Mouse (Mus musculus) liver, embryonic 14.5 days (tissue): ENCODE measurements at regions not wholly inside any gene's neighbourhood (a gene's known extent, or its start where the extent isn't known, plus 50 kb on each side); places are given as distances from the start of the nearest gene placed in this dataset.

Experiments used
- CTCF ChIP-seq: IDR thresholded peaks from 2 replicates; pipeline ENCODE4 v1.5.1; 2016; ENCODE audit warnings: antibody characterized with exemption, low read depth, control low read depth
- EP300 ChIP-seq: IDR thresholded peaks from 2 replicates; pipeline ENCODE4 v1.6.1; 2016; ENCODE audit warnings: antibody characterized with exemption, low read depth

DNA sequence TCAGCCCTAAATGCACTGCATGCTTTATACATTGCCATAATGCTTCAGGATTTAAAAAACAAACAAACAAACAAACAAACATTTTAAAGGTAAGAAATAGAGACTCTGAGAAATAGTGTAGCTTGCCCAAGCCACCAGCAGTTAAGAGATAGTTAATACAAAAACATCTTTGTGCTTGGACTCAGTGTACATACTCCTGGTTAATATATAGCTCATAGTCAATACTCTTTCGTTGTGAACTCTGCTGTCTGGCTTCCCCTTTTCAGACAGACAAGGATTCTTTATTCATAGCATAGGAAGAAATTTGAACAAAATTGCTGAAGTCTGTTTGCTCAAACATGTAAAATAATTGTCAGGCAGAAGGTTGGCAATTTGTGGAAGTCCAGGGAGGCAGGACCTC lies 69.3 kb upstream of the Fggy start:
- no peak for TF ChIP-seq CTCF
- no peak for TF ChIP-seq EP300
